Mouse (Mus musculus) limb, embryonic 15.5 days (tissue): ENCODE measurements around the gene Lrp2. TPM values are rescaled to one million over a fixed set of nuclear protein-coding genes. Genes with fewer than 3 reads are reported as not detected.

Experiments
- ATAC-seq: fragments of 200-750 bp; cut with Nextera tagmentation; 2 replicates; pipeline ENCODE4 v1.8.0; 2017; ENCODE audit warnings: low read depth, moderate TSS enrichment; ENCODE audit not compliant: insufficient number of reproducible peaks, low FRiP score, low TSS enrichment
- H3K27ac ChIP-seq: fragments of 300-500 bp; sonication (generic); 2 replicates; pipeline ENCODE4 v1.5.1; 2015; ENCODE audit warnings: moderate library complexity, mild to moderate bottlenecking, inconsistent platforms
- H3K27me3 ChIP-seq: fragments of 300-500 bp; sonication (generic); 2 replicates; pipeline ENCODE4 v1.6.1; 2015; ENCODE audit warnings: inconsistent platforms
- H3K36me3 ChIP-seq: fragments of 300-500 bp; sonication (generic); 2 replicates; pipeline ENCODE4 v1.6.1; 2015; ENCODE audit warnings: inconsistent platforms
- H3K4me1 ChIP-seq: fragments of 300-500 bp; sonication (generic); 2 replicates; pipeline ENCODE4 v1.6.1; 2015; ENCODE audit warnings: inconsistent platforms
- H3K4me2 ChIP-seq: fragments of 300-500 bp; sonication (generic); 2 replicates; pipeline ENCODE4 v1.6.1; 2015; ENCODE audit warnings: mild to moderate bottlenecking, inconsistent platforms
- H3K4me3 ChIP-seq: fragments of 300-500 bp; sonication (generic); 2 replicates; pipeline ENCODE4 v1.5.1; 2015; ENCODE audit warnings: mild to moderate bottlenecking, inconsistent platforms
- H3K9ac ChIP-seq: fragments of 300-500 bp; sonication (generic); 2 replicates; pipeline ENCODE4 v1.6.1; 2015; ENCODE audit warnings: inconsistent platforms
- H3K9me3 ChIP-seq: fragments of 300-500 bp; sonication (generic); 2 replicates; pipeline ENCODE4 v1.6.1; 2016; ENCODE audit warnings: inconsistent platforms
- WGBS: fragments of 180-500 bp; shearing (Covaris S2); methylation state at CpG from one replicate; pipeline ENCODE4 v1.1.7; 2015; 5-methylcytosine and 5-hydroxymethylcytosine counted together
- polyA plus RNA-seq: library from polyadenylated mRNA; unstranded; fragments of >200 nt; fragmentation: Nextera tagmentation; extraction: Ambion mirVana; gene quantifications from 2 replicates; pipeline ENCODE4 v1.2.1, GENCODE M21; 2015

The Lrp2 gene
- polyA plus RNA-seq, 1 experiment from 2014 or later = not detected

DNA sequence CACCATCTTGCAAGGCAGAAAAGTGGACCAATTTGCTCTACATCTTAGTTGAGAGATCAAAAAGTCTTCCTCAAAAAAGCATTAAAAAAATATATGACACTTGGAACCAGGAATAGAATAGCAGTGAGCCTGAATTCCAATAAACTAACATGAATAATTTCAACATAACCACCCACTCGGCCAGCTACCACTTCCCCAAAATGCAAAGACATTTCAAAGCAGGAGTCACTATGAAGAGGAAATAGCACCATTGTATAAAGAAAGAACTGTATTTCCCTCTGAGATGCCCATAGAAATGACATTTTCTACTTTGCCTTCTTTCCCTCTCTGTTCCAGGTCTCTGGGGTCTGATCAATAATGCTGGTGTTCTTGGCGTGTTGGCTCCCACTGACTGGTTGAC is 191.9 kb downstream of the Lrp2 start:
- H3K4me1 ChIP-seq = 0 out of 2 replicates have a peak, but pooled peaks cover 4% of the 10 kb centered on the region
- no peak overlapping the region for H3K9ac ChIP-seq
- ATAC-seq = no peak
- no peak overlapping the region for H3K4me3 ChIP-seq
- no peaks in the 10 kb centered on the region for H3K36me3 ChIP-seq
- H3K27ac ChIP-seq = no peak overlapping the region
- H3K4me2 ChIP-seq = no peak overlapping the region
- no peaks in the 10 kb centered on the region for H3K27me3 ChIP-seq
- 86% methylated on average over 2 of the region's 2 CpGs for WGBS
- no peaks in the 10 kb centered on the region for H3K9me3 ChIP-seq

DNA sequence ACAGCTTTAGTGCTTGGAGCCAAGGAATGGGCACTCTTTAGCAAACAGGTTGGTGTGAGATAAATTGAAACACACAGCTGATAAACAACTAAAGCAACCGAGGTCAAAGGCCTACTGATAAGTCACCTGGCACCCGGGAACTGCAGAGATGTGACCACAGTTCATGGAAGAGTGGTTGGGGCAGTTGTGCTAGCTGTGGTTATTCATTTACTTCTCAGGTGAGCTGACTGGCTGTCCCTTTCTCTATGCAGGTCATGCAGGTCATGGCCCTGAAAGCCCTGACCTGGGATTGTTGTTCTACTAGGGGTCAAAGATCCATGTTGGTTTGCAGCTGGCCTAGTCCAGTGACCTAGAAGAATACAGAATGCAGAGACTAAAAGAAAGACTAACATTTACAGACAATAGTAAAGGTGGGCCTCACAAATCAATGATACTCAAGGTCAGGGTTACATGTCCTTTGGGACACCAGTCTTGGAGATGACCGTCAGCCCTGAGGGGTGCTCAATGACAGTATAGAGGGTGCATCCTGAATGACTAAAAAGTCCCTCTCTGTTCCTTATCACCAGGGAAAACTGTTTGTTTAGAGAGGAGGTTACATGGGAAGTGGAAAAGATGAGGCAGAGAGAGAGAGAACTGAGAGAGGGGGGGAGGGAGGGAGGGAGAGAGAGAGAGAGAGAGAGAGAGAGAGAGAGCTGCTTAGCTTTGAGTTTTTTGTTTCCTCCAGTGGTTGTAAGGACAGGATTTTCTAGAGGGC is 199.6 kb downstream of the Lrp2 start:
- WGBS = 77% methylated on average over 3 of the region's 3 CpGs
- Histone ChIP-seq H3K27me3 (no peaks in the 10 kb centered on the region), H3K9ac (no peak overlapping the region), H3K4me1 (no peaks in the 10 kb centered on the region), H3K9me3 (no peaks in the 10 kb centered on the region), H3K4me2 (no peak overlapping the region), H3K4me3 (no peak overlapping the region), H3K27ac (no peak overlapping the region), H3K36me3 (no peaks in the 10 kb centered on the region)
- no peak for ATAC-seq

DNA sequence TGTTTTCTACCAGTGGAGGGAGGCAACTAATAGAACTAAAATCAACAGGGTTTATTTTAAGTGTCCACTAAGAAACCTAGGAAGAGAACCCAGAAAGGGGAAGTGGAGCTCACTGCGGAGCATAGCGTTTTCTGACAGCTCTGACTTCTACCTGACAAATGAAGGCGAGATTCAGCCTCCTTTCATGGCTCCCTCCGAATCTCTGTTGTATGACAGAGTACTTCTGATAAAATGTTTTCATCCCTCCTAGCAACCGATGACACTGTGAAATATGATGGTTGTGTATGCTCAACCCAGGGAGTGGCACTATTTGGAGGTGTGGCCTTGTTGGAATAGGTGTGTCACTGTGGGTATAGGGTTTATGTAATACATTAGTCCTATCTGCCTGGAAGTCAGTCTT is 203.0 kb downstream of the Lrp2 start:
- Histone ChIP-seq H3K9ac (no peak overlapping the region), H3K4me1 (peaks cover 7% of the 10 kb centered on the region), H3K4me2 (no peak overlapping the region), H3K27me3 (no peaks in the 10 kb centered on the region), H3K27ac (no peak overlapping the region), H3K4me3 (no peak overlapping the region), H3K9me3 (no peaks in the 10 kb centered on the region), H3K36me3 (no peaks in the 10 kb centered on the region)
- WGBS = 84% methylated on average over 5 of the region's 5 CpGs
- no peak for ATAC-seq

DNA sequence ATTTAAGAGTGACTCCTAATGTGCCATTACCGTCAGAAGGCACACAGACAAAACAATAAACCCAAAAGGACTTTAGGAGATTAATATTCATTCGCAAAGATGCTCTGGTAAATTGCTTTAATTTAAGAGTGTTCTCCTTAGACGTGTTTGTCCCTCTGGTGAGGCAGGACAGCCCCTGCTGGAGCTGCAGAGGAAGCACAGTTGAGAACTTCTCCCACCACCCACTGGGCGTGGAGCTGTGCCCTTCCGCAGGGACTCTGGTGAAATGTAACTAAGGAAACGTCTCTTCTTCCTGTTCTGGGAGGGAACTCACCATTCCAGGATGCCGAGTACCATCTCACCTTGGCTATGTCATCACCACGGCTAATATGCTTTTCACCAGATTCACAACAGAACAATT is 204.1 kb downstream of the Lrp2 start:
- no peaks in the 10 kb centered on the region for H3K9me3 ChIP-seq
- no peak overlapping the region for H3K4me2 ChIP-seq
- no peaks in the 10 kb centered on the region for H3K27me3 ChIP-seq
- H3K4me1 ChIP-seq = peaks cover 7% of the 10 kb centered on the region
- H3K36me3 ChIP-seq = no peaks in the 10 kb centered on the region
- WGBS = 46% methylated on average over 8 of the region's 8 CpGs
- no peak overlapping the region for H3K27ac ChIP-seq
- H3K4me3 ChIP-seq = no peak overlapping the region
- no peak for ATAC-seq
- no peak overlapping the region for H3K9ac ChIP-seq

DNA sequence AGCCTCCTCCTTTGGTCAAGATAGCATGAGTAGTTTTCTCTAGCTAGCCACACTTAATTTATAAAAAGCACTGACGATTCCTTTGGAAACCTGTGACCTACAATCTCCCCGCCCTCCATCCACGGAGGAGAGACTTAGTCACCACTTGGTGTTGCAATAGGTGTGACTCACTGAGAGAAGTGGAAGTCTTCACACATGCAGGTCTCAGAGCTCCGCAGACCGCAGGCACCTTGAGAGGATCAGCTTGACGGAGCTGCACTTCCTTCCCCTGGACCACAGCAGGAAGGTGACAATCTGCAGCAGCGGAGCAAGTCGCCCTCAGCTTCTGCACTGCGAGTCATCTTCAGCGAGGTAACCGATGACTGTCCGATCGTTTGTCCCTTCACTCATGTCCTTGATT is 205.6 kb downstream of the Lrp2 start, which contains the start of gene Dhrs9:
Dhrs9 (plus strand) TSS at position 165 of the 400 bp plus-strand sequence.
- Histone ChIP-seq H3K9me3 (no peaks in the 10 kb centered on the region), H3K4me1 (peaks cover 7% of the 10 kb centered on the region), H3K27ac (0 out of 2 replicates have a peak within 1 kb of the TSS, but pooled peaks have one; percentile 11), H3K4me3 (no peak within 1 kb of the TSS), H3K4me2 (no peak within 1 kb of the TSS), H3K9ac (no peak within 1 kb of the TSS), H3K27me3 (no peaks in the 10 kb centered on the region), H3K36me3 (no peaks in the 10 kb centered on the region)
- no peak for ATAC-seq
- WGBS = 49% methylated on average over 13 of the region's 13 CpGs

DNA sequence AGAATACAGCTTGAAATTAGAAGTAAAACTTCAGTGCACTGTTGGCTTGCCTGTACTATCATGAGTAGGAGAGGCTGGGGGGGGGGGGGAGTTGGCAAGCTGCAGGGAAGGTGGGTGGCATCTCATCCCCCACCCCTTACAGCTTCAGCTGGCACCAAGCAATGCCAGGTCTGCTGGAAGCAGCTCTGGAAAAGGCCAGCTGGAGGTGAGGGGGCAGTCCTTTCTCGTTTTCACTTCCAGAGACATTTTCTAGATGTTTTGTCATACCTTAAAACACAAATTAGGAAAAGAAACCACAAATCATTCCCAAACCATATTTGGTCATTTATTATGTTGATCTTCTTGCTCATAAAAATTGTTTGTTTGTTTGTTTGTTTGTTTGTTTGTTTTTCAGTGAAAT is 206.1 kb downstream of the Lrp2 start:
- Histone ChIP-seq H3K9me3 (no peaks in the 10 kb centered on the region), H3K4me1 (peaks cover 7% of the 10 kb centered on the region), H3K27ac (no peak overlapping the region), H3K36me3 (no peaks in the 10 kb centered on the region), H3K4me2 (no peak overlapping the region), H3K4me3 (no peak overlapping the region), H3K27me3 (no peaks in the 10 kb centered on the region), H3K9ac (no peak overlapping the region)
- 13% methylated on average over 1 of the region's 1 CpGs for WGBS
- no peak for ATAC-seq

DNA sequence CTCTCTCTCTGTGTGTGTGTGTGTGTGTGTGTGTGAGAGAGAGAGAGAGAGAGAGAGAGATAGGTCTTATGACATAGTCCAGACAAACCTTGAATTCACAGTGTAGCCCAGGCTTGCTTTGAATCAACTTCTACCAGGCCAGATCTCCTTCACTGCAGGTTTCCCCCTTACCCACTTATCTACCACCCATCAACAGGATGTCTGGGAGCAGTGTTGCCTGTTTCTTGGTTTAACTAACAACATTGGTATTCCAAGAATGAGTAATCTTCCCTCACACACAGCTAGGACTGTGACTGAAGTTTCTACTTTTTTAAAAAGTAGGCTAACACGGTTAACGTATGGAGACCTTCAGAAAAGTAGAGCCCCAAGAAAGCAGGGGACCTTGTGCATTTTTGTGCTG is 209.1 kb downstream of the Lrp2 start:
- no peak overlapping the region for H3K4me2 ChIP-seq
- no peak overlapping the region for H3K4me3 ChIP-seq
- no peaks in the 10 kb centered on the region for H3K36me3 ChIP-seq
- ATAC-seq = no peak
- peaks cover 7% of the 10 kb centered on the region for H3K4me1 ChIP-seq
- H3K9ac ChIP-seq = no peak overlapping the region
- no peaks in the 10 kb centered on the region for H3K9me3 ChIP-seq
- H3K27ac ChIP-seq = no peak overlapping the region
- 65% methylated on average over 2 of the region's 2 CpGs for WGBS
- no peaks in the 10 kb centered on the region for H3K27me3 ChIP-seq

Other genes with a start within 250 kb of the Lrp2 start
- not detected in 2 replicates for gene Abcb11, start 243.4 kb downstream of the Lrp2 start, polyA plus RNA-seq
- gene Dhrs9, start 205.6 kb downstream of the Lrp2 start, polyA plus RNA-seq = 0.11 and 0.15 TPM in 2 replicates
- gene Bbs5, start 61.1 kb upstream of the Lrp2 start, polyA plus RNA-seq = 16.1 and 18.3 TPM in 2 replicates
- 16.4 and 44.3 TPM in 2 replicates for gene Klhl41, start 84.1 kb upstream of the Lrp2 start, polyA plus RNA-seq
- 9.9 and 10.1 TPM in 2 replicates for gene Fastkd1, start 127.5 kb upstream of the Lrp2 start, polyA plus RNA-seq
- gene Ppig, start 136.5 kb upstream of the Lrp2 start, polyA plus RNA-seq = 138 and 139 TPM in 2 replicates
- 1.5 and 1.7 TPM in 2 replicates for gene Ccdc173, start 203.5 kb upstream of the Lrp2 start, polyA plus RNA-seq
- 21.6 and 23.6 TPM in 2 replicates for gene Phospho2, start 203.6 kb upstream of the Lrp2 start, polyA plus RNA-seq
- gene Klhl23, start 235.9 kb upstream of the Lrp2 start, polyA plus RNA-seq = 21.9 and 25.3 TPM in 2 replicates